Mouse (Mus musculus) lung, embryonic 14.5 days (tissue): ENCODE measurements around the gene Havcr2. TPM values are rescaled to one million over a fixed set of nuclear protein-coding genes. Genes with fewer than 3 reads are reported as not detected.

ENCODE experiments used
- ATAC-seq: fragments of 200-750 bp; cut with Nextera tagmentation; 2 replicates; pipeline ENCODE4 v1.8.0; 2017; ENCODE audit warnings: mild to moderate bottlenecking, moderate TSS enrichment, moderate library complexity; ENCODE audit not compliant: insufficient read depth
- DNase-seq: peaks from one replicate; pipeline ENCODE4 v3.0.0-alpha.2; 2015
- H3K27ac ChIP-seq: fragments of 300-500 bp; sonication (generic); 2 replicates; pipeline ENCODE4 v1.5.1; 2014; ENCODE audit warnings: low read depth, mild to moderate bottlenecking, moderate library complexity
- H3K27me3 ChIP-seq: fragments of 300-500 bp; sonication (generic); 2 replicates; pipeline ENCODE4 v1.6.1; 2014; ENCODE audit warnings: low read length, control low read depth; ENCODE audit not compliant: insufficient read depth
- H3K36me3 ChIP-seq: fragments of 300-500 bp; sonication (generic); 2 replicates; pipeline ENCODE4 v1.6.1; 2014; ENCODE audit warnings: control low read depth; ENCODE audit not compliant: insufficient read depth
- H3K4me1 ChIP-seq: fragments of 300-500 bp; sonication (generic); 2 replicates; pipeline ENCODE4 v1.6.1; 2014; ENCODE audit warnings: antibody characterized with exemption, control low read depth; ENCODE audit not compliant: insufficient read depth
- H3K4me2 ChIP-seq: fragments of 300-500 bp; sonication (generic); 2 replicates; pipeline ENCODE4 v1.6.1; 2014; ENCODE audit warnings: mild to moderate bottlenecking
- H3K4me3 ChIP-seq: fragments of 300-500 bp; sonication (generic); 2 replicates; pipeline ENCODE4 v1.5.1; 2014; ENCODE audit warnings: low read depth, low read length
- H3K9ac ChIP-seq: fragments of 300-500 bp; sonication (generic); 2 replicates; pipeline ENCODE4 v1.6.1; 2014
- H3K9me3 ChIP-seq: fragments of 300-500 bp; sonication (generic); 2 replicates; pipeline ENCODE4 v1.6.1; 2016; ENCODE audit warnings: low read depth, low read length, control low read depth
- CTCF ChIP-seq: IDR thresholded peaks from 2 replicates; pipeline ENCODE4 v1.5.1; 2016; ENCODE audit warnings: antibody characterized with exemption, low read depth
- WGBS: fragments of 180-500 bp; shearing (Covaris S2); extraction: QIAGEN DNeasy Blood & Tissue Kit; methylation state at CpG from one replicate; pipeline ENCODE4 v1.1.7; 2014; 5-methylcytosine and 5-hydroxymethylcytosine counted together
- polyA plus RNA-seq: library from polyadenylated mRNA; unstranded; fragments of >200 nt; fragmentation: Nextera tagmentation; extraction: Ambion mirVana; gene quantifications from 2 replicates; pipeline ENCODE4 v1.2.1, GENCODE M21; 2014

Gene Havcr2
- polyA plus RNA-seq, 1 experiment from 2014 or later = 0.21 TPM

- no peak overlapping the region for H3K4me3 ChIP-seq
- H3K4me2 ChIP-seq = no peak overlapping the region
- H3K36me3 ChIP-seq = no peaks in the 10 kb centered on the region
- H3K9me3 ChIP-seq = no peaks in the 10 kb centered on the region
- ATAC-seq = no peak
- WGBS = 90% methylated on average over 2 of the region's 2 CpGs
- TF ChIP-seq CTCF = no peak
- H3K27ac ChIP-seq = no peak overlapping the region
- H3K4me1 ChIP-seq = no peaks in the 10 kb centered on the region
- H3K27me3 ChIP-seq = no peaks in the 10 kb centered on the region
- DNase-seq = no peak
- no peak overlapping the region for H3K9ac ChIP-seq
Measured at GRCm38 (mm10) chr11:46430123-46430522, 24.6 kb upstream of the Havcr2 start.

- Histone ChIP-seq H3K27me3 (no peaks in the 10 kb centered on the region), H3K9me3 (no peaks in the 10 kb centered on the region), H3K27ac (no peak overlapping the region), H3K4me1 (no peaks in the 10 kb centered on the region), H3K4me2 (no peak overlapping the region), H3K36me3 (no peaks in the 10 kb centered on the region), H3K4me3 (no peak overlapping the region), H3K9ac (no peak overlapping the region)
- peak; percentile 84 for TF ChIP-seq CTCF
- ATAC-seq (peak; percentile 88; the same call in 1 of the 2 replicates), DNase-seq (peak; percentile 91)
- WGBS = 17% methylated on average over 3 of the region's 3 CpGs
Measured at GRCm38 (mm10) chr11:46431129-46431528, 23.6 kb upstream of the Havcr2 start.

- H3K9me3 ChIP-seq = no peaks in the 10 kb centered on the region
- DNase-seq (no peak), ATAC-seq (no peak)
- H3K4me1 ChIP-seq = peaks cover 3% of the 10 kb centered on the region; the same call in 1 of the 2 replicates
- H3K27ac ChIP-seq = no peak overlapping the region
- TF ChIP-seq CTCF = no peak
- H3K4me3 ChIP-seq = no peak overlapping the region
- no peaks in the 10 kb centered on the region for H3K27me3 ChIP-seq
- H3K4me2 ChIP-seq = no peak overlapping the region
- H3K9ac ChIP-seq = no peak overlapping the region
- H3K36me3 ChIP-seq = peaks cover 1% of the 10 kb centered on the region; the same call in 1 of the 2 replicates
Measured at GRCm38 (mm10) chr11:46435363-46435762, 19.4 kb upstream of the Havcr2 start.

- Histone ChIP-seq H3K27me3 (no peaks in the 10 kb centered on the region), H3K9me3 (no peaks in the 10 kb centered on the region), H3K36me3 (peaks cover 13% of the 10 kb centered on the region), H3K9ac (peak within 1 kb of the TSS; percentile 95), H3K4me3 (peak within 1 kb of the TSS; percentile 91), H3K4me2 (peak within 1 kb of the TSS; percentile 89), H3K4me1 (peaks cover 3% of the 10 kb centered on the region; the same call in 1 of the 2 replicates), H3K27ac (peak within 1 kb of the TSS; percentile 93)
- ATAC-seq = peak; percentile 99
- WGBS = under 1% methylated on average over 59 of the region's 59 CpGs
- no peak for TF ChIP-seq CTCF
- peak; percentile 98 for DNase-seq
Measured at GRCm38 (mm10) chr11:46436760-46437458, 17.8 kb upstream of the Havcr2 start, which contains the start of gene Med7. Gene Med7 (plus strand): TSS chr11:46436925.

- TF ChIP-seq CTCF = no peak
- Histone ChIP-seq H3K4me3 (peak overlapping the region; percentile 91), H3K9ac (peak overlapping the region; percentile 95), H3K4me1 (peaks cover 3% of the 10 kb centered on the region; the same call in 1 of the 2 replicates), H3K36me3 (peaks cover 15% of the 10 kb centered on the region), H3K27ac (peak overlapping the region; percentile 93), H3K9me3 (no peaks in the 10 kb centered on the region), H3K4me2 (peak overlapping the region; percentile 89), H3K27me3 (no peaks in the 10 kb centered on the region)
- DNase-seq (peak; percentile 80), ATAC-seq (0 out of 2 replicates have a peak, but pooled peaks have one; percentile 43)
- WGBS = under 1% methylated on average over 23 of the region's 23 CpGs
Measured at GRCm38 (mm10) chr11:46437459-46438000, 17.2 kb upstream of the Havcr2 start.

GRCm38 (mm10) chr11:46439005-46439543, 15.7 kb upstream of the Havcr2 start:
- Histone ChIP-seq H3K4me3 (no peak overlapping the region), H3K9me3 (no peaks in the 10 kb centered on the region), H3K4me2 (no peak overlapping the region), H3K27ac (no peak overlapping the region), H3K9ac (no peak overlapping the region), H3K27me3 (no peaks in the 10 kb centered on the region), H3K4me1 (peaks cover 3% of the 10 kb centered on the region; the same call in 1 of the 2 replicates), H3K36me3 (peaks cover 15% of the 10 kb centered on the region)
- TF ChIP-seq CTCF = no peak
- ATAC-seq = no peak
- DNase-seq = no peak
- WGBS = 79% methylated on average over 5 of the region's 5 CpGs

GRCm38 (mm10) chr11:46441774-46442173, 13.0 kb upstream of the Havcr2 start:
- no peaks in the 10 kb centered on the region for H3K27me3 ChIP-seq
- no peak overlapping the region for H3K9ac ChIP-seq
- H3K4me2 ChIP-seq = no peak overlapping the region
- DNase-seq (no peak), ATAC-seq (no peak)
- peaks cover 3% of the 10 kb centered on the region; the same call in 1 of the 2 replicates for H3K4me1 ChIP-seq
- H3K27ac ChIP-seq = no peak overlapping the region
- peaks cover 15% of the 10 kb centered on the region for H3K36me3 ChIP-seq
- H3K4me3 ChIP-seq = no peak overlapping the region
- WGBS = 94% methylated on average over 1 of the region's 1 CpGs
- no peaks in the 10 kb centered on the region for H3K9me3 ChIP-seq
- no peak for TF ChIP-seq CTCF
